Mouse (Mus musculus) hindbrain, postnatal 0 days (tissue): ENCODE data around the gene Zbp1. TPM values are rescaled to one million over a fixed set of nuclear protein-coding genes. Genes with fewer than 3 reads are reported as not detected.

Source experiments
- ATAC-seq: fragments of 200-750 bp; cut with Nextera tagmentation; 2 replicates; pipeline ENCODE4 v1.8.0; 2017; ENCODE audit warnings: mild to moderate bottlenecking, moderate TSS enrichment, moderate library complexity
- DNase-seq: peaks from one replicate; pipeline ENCODE4 v3.0.0-alpha.2; 2015; ENCODE audit warnings: low spot score
- H3K27ac ChIP-seq: fragments of 300-500 bp; sonication (generic); 2 replicates; pipeline ENCODE4 v1.5.1; 2014; ENCODE audit warnings: mild to moderate bottlenecking
- H3K27me3 ChIP-seq: fragments of 300-500 bp; sonication (generic); 2 replicates; pipeline ENCODE4 v1.6.1; 2014; ENCODE audit warnings: low read length, mixed read lengths; ENCODE audit not compliant: insufficient read depth
- H3K36me3 ChIP-seq: fragments of 300-500 bp; sonication (generic); 2 replicates; pipeline ENCODE4 v1.6.1; 2014; ENCODE audit warnings: low read length, mixed read lengths; ENCODE audit not compliant: insufficient read depth
- H3K4me1 ChIP-seq: fragments of 300-500 bp; sonication (generic); 2 replicates; pipeline ENCODE4 v1.6.1; 2014; ENCODE audit warnings: antibody characterized with exemption, low read length, mixed read lengths; ENCODE audit not compliant: insufficient read depth
- H3K4me2 ChIP-seq: fragments of 300-500 bp; sonication (generic); 2 replicates; pipeline ENCODE4 v1.6.1; 2014; ENCODE audit warnings: low read depth, mild to moderate bottlenecking, low read length, moderate library complexity, mixed read lengths
- H3K4me3 ChIP-seq: fragments of 300-500 bp; sonication (generic); 2 replicates; pipeline ENCODE4 v1.5.1; 2014; ENCODE audit warnings: low read length
- H3K9ac ChIP-seq: fragments of 300-500 bp; sonication (generic); replicated peaks from 2 replicates; pipeline ENCODE4 v1.6.1; 2014; ENCODE audit warnings: mild to moderate bottlenecking, low read length, moderate library complexity, mixed read lengths
- H3K9me3 ChIP-seq: fragments of 300-500 bp; sonication (generic); 2 replicates; pipeline ENCODE4 v1.6.1; 2016; ENCODE audit warnings: low read length, mixed read lengths
- CTCF ChIP-seq: IDR thresholded peaks from 2 replicates; pipeline ENCODE4 v1.5.1; 2016; ENCODE audit warnings: antibody characterized with exemption, control low read depth, low read depth
- WGBS: fragments of 180-500 bp; shearing (Covaris S2); extraction: QIAGEN DNeasy Blood & Tissue Kit; methylation state at CpG from one replicate; pipeline ENCODE4 v1.1.7; 2014; 5-methylcytosine and 5-hydroxymethylcytosine counted together
- polyA plus RNA-seq: library from polyadenylated mRNA; unstranded; fragments of >200 nt; fragmentation: Nextera tagmentation; extraction: Ambion mirVana; gene quantifications from 2 replicates; pipeline ENCODE4 v1.2.1, GENCODE M21; 2015
- total RNA-seq: library from RNA; depleted of rRNA; stranded (reverse); fragments of >200 nt; gene quantifications from 2 replicates; pipeline ENCODE4 v1.2.3, GENCODE M21; 2014

Zbp1 gene
- total and polyA plus RNA-seq, 2 experiments from 2014 or later, result 0.68 TPM; not detected in 1

DNA sequence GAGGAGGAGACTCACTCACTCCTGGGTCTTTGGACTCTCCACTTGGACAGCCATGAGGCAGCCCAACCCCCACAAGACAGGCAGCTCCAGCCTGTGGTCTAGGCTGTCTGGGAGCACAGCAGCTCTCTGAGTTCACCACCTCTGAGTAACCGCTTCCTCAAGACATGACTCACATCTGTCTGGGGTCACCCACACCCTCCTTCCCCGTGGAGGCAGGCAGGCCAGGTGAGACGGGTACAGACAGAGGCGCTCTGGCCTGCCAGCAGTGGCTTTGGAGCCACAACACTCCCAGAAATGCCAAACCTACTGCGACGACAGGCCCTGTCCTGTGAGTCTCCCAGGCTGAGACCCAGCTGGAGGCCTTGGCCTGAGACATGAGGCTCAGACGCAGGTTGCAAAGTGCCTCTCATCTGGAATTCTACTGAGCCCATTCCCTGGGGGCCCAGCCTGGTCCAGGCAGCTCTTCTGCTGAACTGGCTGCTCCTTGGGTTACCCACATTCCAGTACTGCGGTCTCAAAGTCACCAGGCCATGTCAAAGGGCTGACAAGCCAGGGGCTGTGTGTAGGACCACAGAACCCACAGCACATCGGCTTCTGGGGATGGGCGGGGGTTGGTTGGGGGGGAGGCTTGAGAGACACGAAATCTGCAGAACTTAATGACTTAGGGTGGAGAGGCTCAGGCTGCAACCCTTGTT lies 45.1 kb upstream of the Zbp1 start:
- 73% methylated on average over 11 of the region's 11 CpGs for WGBS

DNA sequence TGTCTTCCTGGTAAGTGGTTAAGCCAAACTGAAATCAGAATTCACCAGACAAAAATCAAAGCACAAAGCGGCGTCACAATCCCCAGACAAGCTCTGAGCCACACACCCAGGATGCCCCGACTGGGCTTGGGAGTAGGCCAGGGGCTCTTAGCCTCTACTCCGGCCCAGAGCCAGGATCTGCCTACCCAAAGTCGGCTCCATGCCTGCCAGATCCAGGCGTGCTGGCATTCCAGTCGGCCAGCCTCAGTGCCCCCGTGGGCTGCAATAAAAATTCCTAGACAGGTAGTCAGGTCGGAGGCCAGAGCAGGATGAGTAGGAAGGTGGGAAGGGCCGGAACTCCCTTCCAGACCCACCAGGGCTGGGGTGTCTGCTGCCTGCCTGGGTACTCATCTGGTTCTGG lies 42.8 kb upstream of the Zbp1 start:
- ATAC-seq (no peak), DNase-seq (peak; percentile 69)
- no peaks in the 10 kb centered on the region for H3K9me3 ChIP-seq
- no peaks in the 10 kb centered on the region for H3K27me3 ChIP-seq
- TF ChIP-seq CTCF, result no peak
- no peaks in the 10 kb centered on the region for H3K36me3 ChIP-seq
- no peak overlapping the region for H3K9ac ChIP-seq
- H3K4me2 ChIP-seq, result no peak overlapping the region
- no peak overlapping the region for H3K4me3 ChIP-seq
- H3K27ac ChIP-seq, result no peak overlapping the region
- H3K4me1 ChIP-seq, result peaks cover 36% of the 10 kb centered on the region
- 52% methylated on average over 10 of the region's 10 CpGs for WGBS

More for the DNA sequence above, 45.1 kb upstream of the Zbp1 start:
- no peak for DNase-seq
- Histone ChIP-seq H3K4me3 (no peak overlapping the region), H3K27me3 (no peaks in the 10 kb centered on the region), H3K4me2 (no peak overlapping the region), H3K4me1 (peaks cover 13% of the 10 kb centered on the region; the same call in 1 of the 2 replicates), H3K9me3 (no peaks in the 10 kb centered on the region), H3K27ac (no peak overlapping the region), H3K9ac (no peak overlapping the region), H3K36me3 (no peaks in the 10 kb centered on the region)
- TF ChIP-seq CTCF, result no peak
- no peak for ATAC-seq

DNA sequence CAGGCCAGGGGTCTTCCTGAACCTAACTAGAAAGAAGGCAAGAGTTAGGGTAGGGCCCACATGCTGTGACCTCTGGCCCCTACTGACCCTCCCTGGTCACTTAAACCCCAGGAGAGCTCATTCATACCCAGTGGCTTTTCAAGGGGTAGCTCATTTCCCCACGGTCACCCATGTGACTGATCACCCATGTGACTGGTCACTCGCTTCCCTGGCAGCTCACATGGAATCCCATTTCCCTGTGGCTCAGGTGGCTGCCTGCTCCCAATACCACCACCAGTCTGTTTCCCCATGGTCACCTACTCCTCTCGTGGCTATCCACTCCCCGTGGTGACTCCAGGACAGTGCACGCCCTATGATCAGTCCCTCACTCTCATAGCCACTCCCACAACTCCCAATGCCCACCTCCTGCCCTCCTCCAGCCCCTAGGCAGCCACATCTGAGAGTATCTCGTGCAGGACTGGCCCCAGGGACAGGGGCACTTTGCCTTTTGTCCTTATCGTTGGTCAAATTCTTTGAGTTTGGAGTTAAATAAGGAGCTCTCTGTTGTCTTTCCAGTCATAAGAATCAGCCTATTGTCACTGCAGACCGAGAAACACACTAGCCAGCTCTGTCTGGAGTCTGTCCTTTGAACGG lies 39.9 kb upstream of the Zbp1 start:
- H3K4me1 ChIP-seq, result peaks cover 36% of the 10 kb centered on the region

DNA sequence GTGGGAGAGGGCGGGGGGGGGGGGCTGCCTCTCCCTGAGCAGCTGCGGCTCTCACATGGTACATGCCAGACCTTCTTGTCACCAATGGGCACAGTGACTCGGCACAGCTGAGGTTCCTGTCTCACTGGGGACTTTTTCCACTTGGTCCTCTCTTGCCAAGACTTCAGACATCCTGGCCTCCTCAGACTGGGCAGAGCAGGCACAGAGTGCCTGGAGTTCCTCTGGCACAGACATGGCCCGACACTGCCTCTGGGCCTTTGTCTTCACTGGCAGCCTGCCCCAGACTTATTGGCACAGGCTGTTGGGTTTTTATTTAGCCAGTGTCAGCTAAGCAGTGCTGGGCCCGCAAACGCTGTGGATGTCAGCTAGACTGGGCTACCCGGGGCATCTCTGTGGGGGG lies 38.9 kb upstream of the Zbp1 start:
- Histone ChIP-seq H3K27me3 (no peaks in the 10 kb centered on the region), H3K36me3 (no peaks in the 10 kb centered on the region), H3K4me2 (no peak overlapping the region), H3K4me3 (no peak overlapping the region), H3K4me1 (peaks cover 42% of the 10 kb centered on the region), H3K9ac (no peak overlapping the region), H3K27ac (0 out of 2 replicates have a peak overlapping the region, but pooled peaks have one; percentile 20), H3K9me3 (no peaks in the 10 kb centered on the region)
- ATAC-seq (peak; percentile 92), DNase-seq (peak; percentile 91)
- TF ChIP-seq CTCF, result no peak
- WGBS, result 24% methylated on average over 7 of the region's 7 CpGs

More for the DNA sequence above, 39.9 kb upstream of the Zbp1 start:
- ATAC-seq, result no peak
- Histone ChIP-seq H3K36me3 (no peaks in the 10 kb centered on the region), H3K4me3 (no peak overlapping the region), H3K4me2 (no peak overlapping the region), H3K27me3 (no peaks in the 10 kb centered on the region), H3K9me3 (no peaks in the 10 kb centered on the region), H3K27ac (no peak overlapping the region), H3K9ac (no peak overlapping the region)
- no peak; the same call in 1 of the 2 replicates for TF ChIP-seq CTCF
- 26% methylated on average over 9 of the region's 9 CpGs for WGBS
- no peak for DNase-seq

DNA sequence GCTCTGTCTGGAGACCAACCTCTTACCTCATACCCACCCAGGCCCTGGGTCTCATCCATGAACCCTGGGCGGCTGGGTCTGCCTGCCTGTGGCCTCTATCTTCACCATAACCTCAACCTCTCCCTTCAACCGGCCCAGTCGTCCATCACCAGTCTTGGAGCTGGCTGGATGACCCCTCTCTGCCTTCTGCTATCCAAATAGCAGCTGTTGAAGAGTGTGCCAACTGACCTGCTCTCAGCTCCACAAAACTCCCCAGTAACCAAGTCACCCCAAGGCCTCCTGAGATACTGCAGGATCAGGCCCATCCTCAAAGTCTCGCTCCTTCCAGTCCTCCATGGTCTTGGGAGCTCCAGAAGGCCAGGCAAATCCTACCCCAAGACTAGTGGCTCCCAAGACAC lies 37.8 kb upstream of the Zbp1 start:
- H3K4me2 ChIP-seq, result no peak overlapping the region
- no peak overlapping the region for H3K4me3 ChIP-seq
- no peak overlapping the region for H3K27ac ChIP-seq
- no peaks in the 10 kb centered on the region for H3K36me3 ChIP-seq
- 60% methylated on average over 4 of the region's 4 CpGs for WGBS
- no peak for DNase-seq
- ATAC-seq, result no peak
- H3K27me3 ChIP-seq, result no peaks in the 10 kb centered on the region
- no peak for TF ChIP-seq CTCF
- H3K4me1 ChIP-seq, result peaks cover 42% of the 10 kb centered on the region
- no peak overlapping the region for H3K9ac ChIP-seq
- H3K9me3 ChIP-seq, result no peaks in the 10 kb centered on the region

DNA sequence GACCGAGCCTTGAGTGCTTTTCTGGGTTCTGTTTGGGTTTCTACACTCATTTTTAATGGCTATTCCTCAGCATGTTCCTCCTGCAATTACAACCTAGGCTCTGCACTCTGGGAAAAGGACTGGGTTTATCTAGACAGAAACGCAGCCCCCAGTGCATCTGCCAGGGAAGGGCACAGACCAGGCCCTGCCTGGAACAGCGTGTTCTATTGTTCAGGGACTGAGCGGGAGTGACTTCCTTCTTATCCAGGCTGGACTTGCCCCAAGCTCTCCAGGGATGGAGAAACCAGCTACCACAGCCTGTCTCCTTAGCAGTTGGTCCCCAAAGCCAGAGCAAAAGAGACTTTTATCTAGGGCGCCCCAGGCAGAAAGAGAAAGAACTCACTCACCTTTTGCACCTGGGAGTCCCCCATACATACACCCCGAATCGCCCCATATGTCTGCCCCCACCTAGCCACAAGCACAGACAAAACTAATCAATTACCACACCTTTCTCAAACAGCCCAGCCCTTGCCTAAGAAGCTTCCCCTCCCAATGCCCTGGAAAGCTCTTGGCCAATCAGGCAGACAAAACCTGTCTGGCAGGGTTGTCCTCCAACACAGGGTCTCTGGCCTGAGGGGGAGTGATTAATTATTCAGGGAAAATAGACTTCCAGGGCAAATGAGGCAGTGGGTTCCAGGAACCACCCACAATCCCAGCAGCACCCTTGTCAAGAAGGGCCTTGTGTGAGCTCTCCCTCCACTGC lies 37.3 kb upstream of the Zbp1 start:
- Histone ChIP-seq H3K9ac (no peak overlapping the region), H3K27ac (no peak overlapping the region), H3K4me1 (peaks cover 46% of the 10 kb centered on the region), H3K4me2 (no peak overlapping the region), H3K36me3 (no peaks in the 10 kb centered on the region), H3K9me3 (no peaks in the 10 kb centered on the region), H3K27me3 (no peaks in the 10 kb centered on the region), H3K4me3 (no peak overlapping the region)
- no peak for TF ChIP-seq CTCF
- no peak for ATAC-seq
- WGBS, result 61% methylated on average over 7 of the region's 7 CpGs
- DNase-seq, result no peak
